Mouse (Mus musculus) lung, adult 2 months (tissue): Measurements from ENCODE around the gene Rarg. TPM values are rescaled to one million over a fixed set of nuclear protein-coding genes. Genes with fewer than 3 reads are reported as not detected.
A peak's percentile ranks its signal among the peaks of the same experiment; 100 is the strongest.

Source experiments
- DNase-seq: peaks from one replicate; pipeline ENCODE4 v3.0.0; 2022
- H3K4me1 ChIP-seq: fragments of 200-500 bp; 2 replicates; pipeline ENCODE4 v1.6.1; 2011; ENCODE audit warnings: low read length; ENCODE audit not compliant: control insufficient read depth, insufficient read depth
- H3K4me3 ChIP-seq: fragments of 200-500 bp; replicated peaks from 2 replicates; pipeline ENCODE3; 2011; ENCODE audit warnings: low read depth, mild to moderate bottlenecking, control low read depth, low read length; ENCODE audit errors: extremely low read depth
- CTCF ChIP-seq: fragments of 200-500 bp; IDR thresholded peaks from 2 replicates; pipeline ENCODE4 v1.5.1; 2011; ENCODE audit warnings: mild to moderate bottlenecking, low read length, control low read depth; ENCODE audit not compliant: insufficient read depth
- POLR2A ChIP-seq: fragments of 200-500 bp; IDR thresholded peaks from 2 replicates; pipeline ENCODE4 v1.6.1; 2011; ENCODE audit warnings: low read depth, mild to moderate bottlenecking, control low read depth, low read length, borderline replicate concordance; ENCODE audit errors: extremely low read depth
- WGBS: fragments of 180-500 bp; shearing (Covaris S2); methylation state at CpG from one replicate; pipeline ENCODE4 v1.1.7; 2018; 5-methylcytosine and 5-hydroxymethylcytosine counted together
- polyA plus RNA-seq: library from polyadenylated mRNA; depleted of rRNA; stranded (reverse); fragments of >200 nt; gene quantifications from 2 replicates; pipeline ENCODE4 v1.2.3, GENCODE M21; 2012

Rarg gene
- polyA plus RNA-seq, 1 experiment = 75.1 TPM

DNA sequence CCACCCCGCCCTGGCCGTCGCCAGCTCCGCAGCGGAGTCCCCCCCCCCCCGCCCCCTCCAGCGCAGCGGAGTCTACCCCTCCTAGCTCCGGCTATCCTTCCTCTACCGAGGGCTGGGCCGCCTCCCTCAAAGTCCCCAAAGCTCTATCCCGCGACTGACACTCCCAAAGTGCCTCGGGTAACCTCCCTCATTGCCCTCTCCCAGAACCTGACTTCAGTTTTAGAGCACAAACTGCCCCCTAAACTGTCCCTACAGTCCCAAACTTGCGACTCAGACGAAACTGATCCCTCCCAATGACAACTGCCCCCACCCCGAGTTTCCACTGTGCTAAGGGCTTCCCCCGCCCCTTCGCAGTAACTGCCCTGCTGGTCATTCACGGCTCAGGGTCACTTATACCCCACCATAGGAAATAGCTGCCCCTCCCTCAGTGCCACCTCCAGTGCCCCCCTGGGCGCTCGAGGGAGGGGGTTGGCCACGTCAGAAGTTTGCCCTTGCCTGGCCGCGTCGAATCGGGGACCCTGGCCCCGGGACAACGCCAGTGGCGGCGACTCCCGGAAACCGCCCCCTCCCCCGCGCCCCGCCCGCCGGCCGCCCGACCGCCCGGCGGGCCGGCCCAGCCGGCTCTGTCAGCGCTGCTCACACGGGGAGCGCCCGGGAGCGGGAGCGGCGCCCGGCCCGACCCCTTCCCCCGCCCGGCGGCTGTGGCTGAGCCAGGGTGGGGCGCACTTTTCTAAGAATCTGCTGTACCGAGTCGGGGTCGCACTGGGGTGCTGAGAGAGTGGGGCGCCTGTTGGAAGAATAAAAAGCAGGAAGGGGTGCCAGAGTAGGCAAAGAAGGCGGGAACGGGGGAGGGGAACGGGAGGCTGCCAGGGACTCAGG is 9.8 kb downstream of the Rarg start:
- TF ChIP-seq CTCF (no peak), POLR2A (peak; percentile 58; the same call in 1 of the 2 replicates)
- Histone ChIP-seq H3K4me3 (peak overlapping the region; percentile 76), H3K4me1 (peaks cover 21% of the 10 kb centered on the region)
- under 1% methylated on average over 59 of the region's 65 CpGs for WGBS
- DNase-seq = peak; percentile 87

- Histone ChIP-seq H3K4me3 (peak overlapping the region; percentile 74), H3K4me1 (peaks cover 23% of the 10 kb centered on the region)
- TF ChIP-seq POLR2A (peak; percentile 96; the same call in 1 of the 2 replicates), CTCF (no peak)
- peak; percentile 95 for DNase-seq
- WGBS = under 1% methylated on average over 25 of the region's 35 CpGs
These were observed 10.5 kb downstream of the Rarg start for GRCm38 (mm10) chr15:102246866-102247251.

DNA sequence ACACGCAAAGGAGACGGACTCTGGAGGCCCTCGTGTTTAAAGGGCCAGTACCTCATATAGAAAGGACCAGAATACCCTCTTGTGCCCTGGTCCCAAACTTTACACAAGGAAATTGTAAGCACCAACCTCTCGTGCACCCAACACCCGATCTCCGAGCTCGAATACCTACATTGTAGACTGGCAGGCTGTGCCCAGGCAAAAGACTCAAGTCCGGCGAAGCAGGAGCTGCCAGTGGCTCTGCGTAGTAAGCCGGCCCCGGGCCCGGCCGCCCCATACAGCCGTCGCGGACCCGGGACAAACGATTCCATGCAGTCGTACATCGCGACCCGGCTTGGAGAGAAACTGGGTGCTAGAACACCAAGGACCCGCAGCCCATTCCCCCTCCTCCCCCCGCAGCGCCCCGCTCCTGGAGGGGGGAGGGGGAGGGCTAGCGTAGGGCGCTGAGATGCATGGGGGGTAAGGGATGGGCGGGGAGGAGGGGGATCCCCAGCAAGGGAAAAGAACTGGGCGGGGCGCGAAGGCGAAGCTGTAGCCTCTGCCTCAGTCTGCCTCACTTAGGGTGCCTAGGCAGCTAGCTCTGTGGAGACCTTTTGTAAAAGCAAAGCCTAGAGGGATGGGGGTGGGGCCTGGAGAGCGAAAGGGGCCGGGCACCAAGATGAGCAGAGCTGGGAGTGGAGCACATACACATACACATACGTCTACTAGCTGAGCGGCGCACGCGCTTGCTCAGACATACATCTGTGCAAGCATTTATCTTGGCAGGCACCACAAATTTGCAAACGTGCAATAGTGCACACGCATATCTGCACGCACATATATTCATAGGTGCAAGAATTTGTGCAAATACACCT is 11.2 kb downstream of the Rarg start:
- Histone ChIP-seq H3K4me1 (peaks cover 27% of the 10 kb centered on the region), H3K4me3 (peak overlapping the region; percentile 74)
- no peak for TF ChIP-seq CTCF
- peak; percentile 90; the same call in 1 of the 2 replicates for TF ChIP-seq POLR2A
- under 1% methylated on average over 41 of the region's 44 CpGs for WGBS
- peak; percentile 74 for DNase-seq

GRCm38 (mm10) chr15:102245461-102245881 is 11.8 kb downstream of the Rarg start:
- no peak for DNase-seq
- TF ChIP-seq POLR2A = peak; percentile 68; the same call in 1 of the 2 replicates
- TF ChIP-seq CTCF = no peak
- Histone ChIP-seq H3K4me1 (peaks cover 31% of the 10 kb centered on the region), H3K4me3 (peak overlapping the region; percentile 74)
- WGBS = 5% methylated on average over 14 of the region's 14 CpGs

- no peak for TF ChIP-seq POLR2A
- no peak for TF ChIP-seq CTCF
- peak overlapping the region; percentile 74 for H3K4me3 ChIP-seq
- 5% methylated on average over 19 of the region's 19 CpGs for WGBS
- DNase-seq = no peak
- peaks cover 31% of the 10 kb centered on the region for H3K4me1 ChIP-seq
These were observed 12.8 kb downstream of the Rarg start for GRCm38 (mm10) chr15:102244306-102245191.

GRCm38 (mm10) chr15:102243229-102244190 is 13.8 kb downstream of the Rarg start:
- DNase-seq = peak; percentile 91
- Histone ChIP-seq H3K4me1 (peaks cover 30% of the 10 kb centered on the region), H3K4me3 (peak overlapping the region; percentile 67)
- TF ChIP-seq POLR2A (peak; percentile 81; the same call in 1 of the 2 replicates), CTCF (no peak)
- WGBS = 2% methylated on average over 22 of the region's 22 CpGs

DNA sequence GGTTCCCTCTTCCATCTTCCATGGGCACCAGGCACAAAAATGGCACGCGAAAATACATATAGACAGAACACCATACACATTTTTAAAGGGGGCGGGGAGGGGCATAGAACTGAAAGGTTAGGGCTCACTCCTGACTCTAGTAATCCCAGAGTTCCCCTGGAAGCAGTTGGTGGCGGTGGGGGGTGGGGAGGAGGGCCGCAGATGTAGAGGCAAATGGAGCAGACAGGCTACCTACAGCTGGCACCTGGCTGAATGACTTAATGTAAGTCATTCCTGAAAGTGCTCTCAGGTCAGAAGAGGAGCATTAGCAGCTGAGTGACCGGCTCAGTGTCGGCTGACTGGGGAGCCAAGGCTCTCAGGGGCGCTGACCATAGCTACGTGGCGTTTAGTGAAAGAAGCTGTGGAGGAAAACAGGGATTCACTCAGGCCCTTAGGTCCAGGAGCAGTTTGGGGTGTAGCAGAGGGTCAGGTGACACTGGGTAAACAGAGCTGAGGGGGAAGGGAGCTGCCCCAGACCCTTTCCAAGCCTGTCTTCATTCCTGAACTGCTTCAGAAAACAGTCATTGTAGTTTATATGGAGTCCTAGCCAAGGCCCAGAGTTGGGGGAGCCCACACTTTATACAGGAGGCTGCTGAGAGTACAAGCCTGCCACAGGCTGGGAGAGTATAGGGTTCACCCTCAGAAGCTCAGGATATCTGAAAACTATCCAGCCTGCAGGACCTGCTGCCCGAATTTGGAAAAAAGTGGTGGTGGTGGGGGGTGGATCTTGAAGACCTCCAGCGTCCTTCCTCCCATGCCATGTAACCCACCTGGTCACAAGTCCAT is 14.7 kb downstream of the Rarg start:
- H3K4me1 ChIP-seq = peaks cover 30% of the 10 kb centered on the region
- whole genome bisulfite sequencing = 50% methylated on average over 12 of the region's 12 CpGs
- DNase-seq = peak; percentile 34
- peak overlapping the region; percentile 67 for H3K4me3 ChIP-seq
- TF ChIP-seq CTCF (no peak), POLR2A (no peak)

DNA sequence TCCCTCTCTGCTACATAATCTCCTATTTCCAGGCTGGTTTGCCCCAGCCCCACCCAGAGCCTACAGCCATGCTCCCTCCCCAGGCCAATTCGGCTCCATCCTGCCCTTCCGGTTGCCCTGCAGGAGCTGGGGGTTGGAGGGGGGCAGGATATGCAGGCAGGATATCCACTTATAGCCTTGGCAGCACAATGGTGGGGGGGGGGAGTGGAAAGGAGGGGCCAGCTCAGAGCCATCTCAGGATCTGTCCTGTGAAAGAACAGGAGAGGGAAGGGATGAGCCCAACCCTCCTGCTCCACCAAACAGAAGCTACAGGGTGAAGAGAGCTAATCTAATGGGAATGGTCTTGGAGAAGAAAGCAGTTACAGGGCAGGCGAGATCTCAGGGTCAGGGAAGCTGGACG is 16.7 kb downstream of the Rarg start:
- no peak for DNase-seq
- 58% methylated on average over 4 of the region's 4 CpGs for WGBS

More for the DNA sequence above, 16.7 kb downstream of the Rarg start:
- Histone ChIP-seq H3K4me3 (no peak overlapping the region), H3K4me1 (peaks cover 33% of the 10 kb centered on the region)
- TF ChIP-seq POLR2A (peak; percentile 20; the same call in 1 of the 2 replicates), CTCF (no peak)
